In genomic region chr10:129010288-129010841, GRCm38 (mm10) we compare ENCODE assay signal across 29 mouse cellular contexts. TPM values are rescaled to one million over a fixed set of nuclear protein-coding genes. Genes with fewer than 3 reads are reported as not detected.
A peak's percentile ranks its signal among the peaks of the same experiment; 100 is the strongest.
DNase-seq lines count a peak whose midpoint lies in the region; ATAC-seq and TF ChIP-seq lines count a peak whose summit lies in the region.
"Had no signal": no experiment of that assay in that cellular context is flagged by ENCODE, and none has a peak within 500 bp of the region (broad histone marks: within the 10 kb centered on the region; RNA-seq: fewer than 3 reads in every experiment).

Gene Olfr763 (plus strand): TSS chr10:129010791.

- TF ChIP-seq POLR2A in heart, adult 2 months (IDR thresholded peaks at IDR 0.05; ENCODE audit: insufficient read depth, low read depth, low read length) = no peak

- intact Hi-C loops in heart, adult 2 months (cut with DNase I) = no loop called here

- no peaks in the 10 kb centered on the region for H3K4me1 ChIP-seq in heart, embryonic 10.5 days
- H3K4me1 ChIP-seq in heart, adult 2 months (ENCODE audit: control insufficient read depth, insufficient read depth, low read length) = no peaks in the 10 kb centered on the region
- H3K4me1 ChIP-seq: embryonic facial prominence, embryonic 10.5 days; embryonic facial prominence, embryonic 12.5 days; forebrain, embryonic 13.5 days; forebrain, embryonic 15.5 days had no signal

- H3K4me3 ChIP-seq in heart, embryonic 10.5 days = no peak within 1 kb of the TSS
- H3K4me3 ChIP-seq in heart, adult 2 months = no peak within 1 kb of the TSS
- H3K4me3 ChIP-seq: embryonic facial prominence, embryonic 10.5 days; embryonic facial prominence, embryonic 12.5 days; forebrain, embryonic 13.5 days; forebrain, embryonic 15.5 days had no signal

- H3K36me3 ChIP-seq in heart, embryonic 10.5 days = no peaks in the 10 kb centered on the region
- no peaks in the 10 kb centered on the region for H3K36me3 ChIP-seq in heart, adult 2 months (ENCODE audit: control insufficient read depth, insufficient read depth, low read length)
- H3K36me3 ChIP-seq: embryonic facial prominence, embryonic 10.5 days; embryonic facial prominence, embryonic 12.5 days; forebrain, embryonic 15.5 days; G1E had no signal

- no peak for TF ChIP-seq CTCF in heart, adult 2 months (IDR thresholded peaks at IDR 0.05)

- H3K27ac ChIP-seq in heart, embryonic 10.5 days = no peak within 1 kb of the TSS
- no peak within 1 kb of the TSS for H3K27ac ChIP-seq in heart, adult 2 months
- H3K27ac ChIP-seq: embryonic facial prominence, embryonic 10.5 days; embryonic facial prominence, embryonic 12.5 days; forebrain, embryonic 13.5 days; forebrain, embryonic 15.5 days had no signal

- 66% methylated on average over 2 of the region's 2 CpGs for WGBS in heart, embryonic 10.5 days
- whole genome bisulfite sequencing in heart, adult 2 months = 51% methylated on average over 2 of the region's 2 CpGs

- H3K9ac ChIP-seq in heart, adult 2 months (ENCODE audit: low read depth, low read length) = no peak within 1 kb of the TSS
- H3K9ac ChIP-seq: embryonic facial prominence, embryonic 12.5 days; forebrain, embryonic 13.5 days; forebrain, embryonic 15.5 days; forebrain, postnatal 0 days had no signal

- H3K27me3 ChIP-seq in heart, embryonic 10.5 days (ENCODE audit: insufficient read depth, poor library complexity, severe bottlenecking) = no peaks in the 10 kb centered on the region
- peaks cover 3% of the 10 kb centered on the region; the same call in 1 of the 2 replicates for H3K27me3 ChIP-seq in heart, adult 2 months (ENCODE audit: control insufficient read depth, insufficient read depth, low read length)
- H3K27me3 ChIP-seq: CH12.LX; embryonic facial prominence, embryonic 12.5 days; forebrain, embryonic 13.5 days; forebrain, embryonic 15.5 days; Patski had no signal

- H3K79me2 ChIP-seq in heart, adult 2 months (replicated peaks; ENCODE audit: control insufficient read depth, insufficient read depth, low read length) = no peaks in the 10 kb centered on the region

- TF ChIP-seq EP300 in heart, adult 2 months (IDR thresholded peaks at IDR 0.05; ENCODE audit: insufficient read depth, low read depth, low read length) = no peak

- ATAC-seq in frontal cortex, adult (ENCODE audit: low TSS enrichment) = peak; percentile 57
- ATAC-seq in cerebellum, adult (ENCODE audit: insufficient number of reproducible peaks, low FRiP score, low TSS enrichment) = no peak
- ATAC-seq: activated CD4-positive, CD25-positive, alpha-beta regulatory T cell, adult 4 months; CD4-positive, CD25-positive, alpha-beta regulatory T cell, adult 4 months; forebrain, embryonic 13.5 days; forebrain, embryonic 15.5 days; forebrain, postnatal 0 days; Patski had no signal

- peaks cover 6% of the 10 kb centered on the region for H3K9me3 ChIP-seq in heart, embryonic 10.5 days
- H3K9me3 ChIP-seq: embryonic facial prominence, embryonic 10.5 days; embryonic facial prominence, embryonic 12.5 days; forebrain, embryonic 13.5 days; forebrain, embryonic 15.5 days; G1E had no signal

- no peak for DNase-seq in frontal cortex, postnatal 36 days (ENCODE audit: low spot score in 2 of 2)
- DNase-seq in heart, embryonic 10.5 days (ENCODE audit: low spot score) = peak; percentile 27
- no peak for DNase-seq in heart, adult 2 months
- DNase-seq: adrenal gland, adult 8-10 months; adrenal gland, postnatal 14 days; adrenal gland, postnatal 36 days; B cell, adult 2 months; cerebellum, adult 11-12 months; cerebellum, adult 2 months; cerebellum, adult 9-10 months; cerebellum, postnatal 10 days; cerebellum, postnatal 25 days; forebrain, postnatal 0 days had no signal

RNA-seq across cellular contexts. Expression of gene Olfr763, which starts in this region (rescaled TPM):
- not detected in 2 replicates for polyA plus RNA-seq in heart, embryonic 10.5 days (2016; fragmentation: Nextera tagmentation; extraction: Ambion mirVana)
- not detected for total RNA-seq in heart, adult 2 months (2021)
- polyA plus RNA-seq in heart, adult 2 months (2012; rRNA removed) = not detected in 2 replicates
- total RNA-seq: adrenal gland, adult 18-20 months; adrenal gland, adult 8-10 months; adrenal gland, postnatal 14 days; adrenal gland, postnatal 36 days; CH12.LX; forebrain, postnatal 0 days; G1E had no signal
- polyA plus RNA-seq: activated CD4-positive, CD25-positive, alpha-beta regulatory T cell, adult 4 months; brain, embryonic 14.5 days; CD4-positive, CD25-positive, alpha-beta regulatory T cell, adult 4 months; cerebellum, adult 2 months; cortical plate, adult 2 months; embryonic facial prominence, embryonic 10.5 days; embryonic facial prominence, embryonic 12.5 days; embryonic facial prominence, embryonic 14.5 days; forebrain, embryonic 11.5 days; forebrain, embryonic 13.5 days; forebrain, embryonic 15.5 days; forebrain, postnatal 0 days; G1E; Patski had no signal

Comparison
In these comparisons a context has a peak if more than half of its experiments do, and no peak if none do; other contexts are left out.
1. Peak in DNase-seq in heart, embryonic 10.5 days; RNA of the gene not detected or under 1 TPM.